Mouse (Mus musculus) cerebellum, postnatal 36 days (tissue): ENCODE results near the gene Rps19bp1.

Experiments
- DNase-seq, 2 experiments: peaks; one replicate each; pipeline ENCODE4 v3.0.0; 2021 to 2022; ENCODE audit warnings: mixed read lengths in 2 of 2

The Rps19bp1 gene

GRCm38 (mm10) chr15:80256656-80257601 lies 7.2 kb downstream of the Rps19bp1 start:
- DNase-seq = no peak

- no peak for DNase-seq
These were observed 7.9 kb downstream of the Rps19bp1 start for GRCm38 (mm10) chr15:80256242-80256641.

- DNase-seq = peak; percentile 70 to 82
These were observed 8.4 kb downstream of the Rps19bp1 start for GRCm38 (mm10) chr15:80255646-80256121.

GRCm38 (mm10) chr15:80254847-80255645 lies 9.1 kb downstream of the Rps19bp1 start, which contains the start of gene Atf4:
Gene Atf4, plus strand, starts transcription at chr15:80255184.
- peak; percentile 99 for DNase-seq

- peak in 1 of 2 experiments; percentile 31 for DNase-seq
These were observed 9.9 kb downstream of the Rps19bp1 start for GRCm38 (mm10) chr15:80254207-80254606.

- no peak for DNase-seq
These were observed 10.6 kb downstream of the Rps19bp1 start for GRCm38 (mm10) chr15:80253530-80253929.

- DNase-seq = no peak
These were observed 13.5 kb downstream of the Rps19bp1 start for GRCm38 (mm10) chr15:80250586-80250985.

- DNase-seq = no peak
These were observed 14.4 kb downstream of the Rps19bp1 start for GRCm38 (mm10) chr15:80249672-80250071.

GRCm38 (mm10) chr15:80248596-80248995 lies 15.5 kb downstream of the Rps19bp1 start:
- no peak for DNase-seq

DNA sequence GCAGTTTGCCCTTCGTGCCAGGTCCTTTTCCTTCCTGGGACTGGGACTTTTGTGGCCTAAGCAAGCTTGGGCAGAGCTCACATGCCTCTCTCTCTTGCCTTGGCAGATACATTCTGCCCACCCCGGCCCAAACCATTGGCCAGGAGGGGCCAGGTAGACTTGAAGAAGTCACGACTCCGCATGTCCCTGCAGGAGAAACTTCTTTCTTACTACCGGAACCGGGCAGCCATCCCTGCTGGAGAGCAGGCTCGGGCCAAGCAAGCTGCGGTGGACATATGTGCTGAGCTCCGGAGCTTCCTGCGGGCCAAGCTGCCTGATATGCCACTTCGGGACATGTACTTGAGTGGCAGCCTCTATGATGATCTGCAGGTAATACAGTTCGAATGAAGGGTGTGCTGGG lies 16.0 kb downstream of the Rps19bp1 start:
- DNase-seq = peak; percentile 60 to 68

- no peak for DNase-seq
These were observed 28.6 kb downstream of the Rps19bp1 start, which contains the start of gene AC140267.1 for GRCm38 (mm10) chr15:80235535-80235934. Gene AC140267.1, plus strand, starts transcription at chr15:80235835.

- peak; percentile 96 to 98 for DNase-seq
These were observed 30.2 kb downstream of the Rps19bp1 start, which contains the start of gene Mief1 for GRCm38 (mm10) chr15:80233733-80234509. Gene Mief1, plus strand, starts transcription at chr15:80234018.

GRCm38 (mm10) chr15:80233053-80233452 lies 31.1 kb downstream of the Rps19bp1 start:
- DNase-seq = no peak

- DNase-seq = no peak
These were observed 31.8 kb downstream of the Rps19bp1 start for GRCm38 (mm10) chr15:80232331-80232730.

GRCm38 (mm10) chr15:80228071-80228800 lies 35.9 kb downstream of the Rps19bp1 start:
- DNase-seq = no peak

DNA sequence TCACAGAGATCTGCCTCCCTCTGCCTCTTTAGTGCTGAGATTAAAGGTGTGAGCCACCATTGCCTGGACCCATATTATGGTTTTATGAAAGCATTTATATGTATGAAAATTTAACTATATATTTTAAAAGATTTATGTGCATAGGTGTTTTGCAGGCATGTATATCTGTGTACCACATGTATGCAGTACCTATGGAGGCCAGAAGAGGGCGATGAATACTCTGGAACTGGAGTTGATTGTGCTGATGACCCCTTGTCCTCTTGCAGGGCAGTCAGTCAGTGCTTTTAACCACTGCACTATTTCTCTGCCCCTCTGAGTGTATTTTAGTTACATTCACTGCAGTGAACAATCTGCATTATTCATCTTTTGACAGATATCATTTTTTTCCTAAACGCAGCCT lies 38.3 kb downstream of the Rps19bp1 start:
- DNase-seq = peak; percentile 58 to 72

GRCm38 (mm10) chr15:80225208-80225607 lies 38.9 kb downstream of the Rps19bp1 start:
- peak; percentile 76 to 84 for DNase-seq

GRCm38 (mm10) chr15:80223751-80224150 lies 40.4 kb downstream of the Rps19bp1 start:
- no peak for DNase-seq

DNA sequence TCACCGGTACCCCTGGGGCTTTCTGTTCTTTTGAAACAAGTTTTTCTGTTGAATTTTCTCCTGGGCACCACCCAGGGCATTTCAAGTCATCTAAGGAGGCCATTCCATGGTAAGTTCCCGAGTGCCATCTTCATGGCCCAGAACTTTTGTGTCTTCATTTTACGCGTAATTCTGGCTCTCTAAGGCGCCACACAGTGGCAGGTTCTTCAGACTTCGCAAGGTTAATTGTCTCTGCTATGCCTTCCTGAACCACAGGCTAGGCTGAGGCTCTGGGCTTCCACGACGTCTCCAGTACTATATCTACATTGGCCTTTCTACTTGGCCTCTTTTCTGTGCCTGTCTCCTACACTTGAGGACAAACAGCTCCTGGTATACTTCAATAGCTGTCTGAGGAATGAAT lies 43.1 kb downstream of the Rps19bp1 start:
- DNase-seq = no peak

- DNase-seq = no peak
These were observed 44.1 kb downstream of the Rps19bp1 start for GRCm38 (mm10) chr15:80219705-80220657.
